Mouse (Mus musculus): ENCODE measurements at regions not wholly inside any gene's neighbourhood (a gene's known extent, or its start where the extent isn't known, plus 50 kb on each side); places are given as distances from the start of the nearest gene placed in this dataset.

- DNase-seq = peak in 1 of 2 experiments; percentile 11
- intact Hi-C loops (cut with DNase I) = no loop called here
Observed at GRCm38 (mm10) chr1:138343451-138343850, 69.9 kb downstream of the Atp6v1g3 start.

- intact Hi-C loops (cut with DNase I) = loop anchor here (5.0 kb wide), 1 partner anchor 162 kb away; no protein-coding TSS in a partner anchor
- no peak for DNase-seq
Observed at GRCm38 (mm10) chr1:138344920-138345319, 71.4 kb downstream of the Atp6v1g3 start.

GRCm38 (mm10) chr1:138345992-138346391, 72.5 kb downstream of the Atp6v1g3 start:
- intact Hi-C loops (cut with DNase I) = loop anchor here (5.0 kb wide), 1 partner anchor 161 kb away; no protein-coding TSS in a partner anchor
- no peak for DNase-seq

GRCm38 (mm10) chr1:138346904-138347303, 73.4 kb downstream of the Atp6v1g3 start:
- DNase-seq = peak in 1 of 2 experiments; percentile 20
- intact Hi-C loops (cut with DNase I) = loop anchor here (5.0 kb wide), 1 partner anchor 160 kb away; no protein-coding TSS in a partner anchor

GRCm38 (mm10) chr1:138348447-138348846, 74.9 kb downstream of the Atp6v1g3 start:
- peak; percentile 44 to 49 for DNase-seq
- intact Hi-C loops (cut with DNase I) = loop anchor here (5.0 kb wide), 1 partner anchor 159 kb away; no protein-coding TSS in a partner anchor

GRCm38 (mm10) chr1:138349099-138349498, 75.6 kb downstream of the Atp6v1g3 start:
- intact Hi-C loops (cut with DNase I) = loop anchor here (5.0 kb wide), 1 partner anchor 158 kb away; no protein-coding TSS in a partner anchor
- no peak for DNase-seq

- no peak for DNase-seq
- intact Hi-C loops (cut with DNase I) = no loop called here
Observed at GRCm38 (mm10) chr1:138356407-138356806, 82.9 kb downstream of the Atp6v1g3 start.

- no peak for DNase-seq
- intact Hi-C loops (cut with DNase I) = no loop called here
Observed at GRCm38 (mm10) chr1:138362684-138363472, 89.3 kb downstream of the Atp6v1g3 start.

GRCm38 (mm10) chr1:138369953-138370482, 96.5 kb downstream of the Atp6v1g3 start:
- intact Hi-C loops (cut with DNase I) = no loop called here
- DNase-seq = no peak

GRCm38 (mm10) chr1:138371474-138371873, 97.9 kb downstream of the Atp6v1g3 start:
- no peak for DNase-seq
- intact Hi-C loops (cut with DNase I) = no loop called here

- intact Hi-C loops (cut with DNase I) = no loop called here
Observed at GRCm38 (mm10) chr1:138384146-138384545, 110.6 kb downstream of the Atp6v1g3 start.

GRCm38 (mm10) chr1:138385156-138385841, 111.8 kb downstream of the Atp6v1g3 start:
- no peak for DNase-seq

More at GRCm38 (mm10) chr1:138384146-138384545, 110.6 kb downstream of the Atp6v1g3 start:
- DNase-seq = no peak

GRCm38 (mm10) chr1:138386001-138386400, 112.5 kb downstream of the Atp6v1g3 start:
- no peak for DNase-seq
- intact Hi-C loops (cut with DNase I) = no loop called here

More at GRCm38 (mm10) chr1:138385156-138385841, 111.8 kb downstream of the Atp6v1g3 start:
- intact Hi-C loops (cut with DNase I) = no loop called here

GRCm38 (mm10) chr1:138388634-138389033, 115.1 kb downstream of the Atp6v1g3 start:
- intact Hi-C loops (cut with DNase I) = no loop called here
- no peak for DNase-seq

GRCm38 (mm10) chr1:138389676-138390075, 116.1 kb downstream of the Atp6v1g3 start:
- intact Hi-C loops (cut with DNase I) = no loop called here
- no peak for DNase-seq

GRCm38 (mm10) chr1:138418610-138419009, 145.1 kb downstream of the Atp6v1g3 start:
- intact Hi-C loops (cut with DNase I) = no loop called here
- no peak for DNase-seq

- DNase-seq = no peak
- intact Hi-C loops (cut with DNase I) = no loop called here
Observed at GRCm38 (mm10) chr1:138427416-138427815, 153.9 kb downstream of the Atp6v1g3 start.

All from heart, postnatal 10 days (tissue).